Comparison of ENCODE assay signal across 10 mouse cellular contexts in genomic region chr4:41225412-41225811, GRCm38 (mm10). TPM values are rescaled to one million over a fixed set of nuclear protein-coding genes. Genes with fewer than 3 reads are reported as not detected.
DNase-seq lines count a peak whose midpoint lies in the region; ATAC-seq and TF ChIP-seq lines count a peak whose summit lies in the region.
"Had no signal": no experiment of that assay in that cellular context is flagged by ENCODE, and none has a peak within 500 bp of the region (broad histone marks: within the 10 kb centered on the region; RNA-seq: fewer than 3 reads in every experiment).

No protein-coding gene starts in this region.

- no peak for ATAC-seq in kidney, postnatal 0 days (replicated peaks; ENCODE audit: low FRiP score, low read depth)
- ATAC-seq in erythroid progenitor cell, adult 5-6 weeks (replicated peaks; ENCODE audit: low FRiP score, poor library complexity, severe bottlenecking) = peak; percentile 66; the same call in 1 of the 2 replicates

- in situ Hi-C loops in CH12.LX (cut with MboI; ENCODE audit: low pct_ligation_motif_present, low pct_unique_long_range_greater_than_20kb, low sequenced_read_pairs) = no loop called here

- TF ChIP-seq EP300 in CH12.LX (IDR thresholded peaks at IDR 0.05; ENCODE audit: low read length) = no peak

- H3K4me1 ChIP-seq in kidney, postnatal 0 days (replicated peaks; ENCODE audit: insufficient read depth, low read length) = no peaks in the 10 kb centered on the region
- peaks cover 0 to 10% of the 10 kb centered on the region in 2 experiments; a peak in 2 of 4 replicates for H3K4me1 ChIP-seq in CH12.LX (ENCODE audit: control insufficient read depth in 1 of 2, insufficient read depth in 2 of 2)
- H3K4me1 ChIP-seq: neural tube, embryonic 15.5 days had no signal

- peaks cover 68% of the 10 kb centered on the region for H3K36me3 ChIP-seq in kidney, postnatal 0 days (ENCODE audit: insufficient read depth, low read length)
- H3K36me3 ChIP-seq in CH12.LX (replicated peaks in 1 of 2; ENCODE audit: control insufficient read depth in 1 of 2, insufficient read depth in 1 of 2, low read length in 1 of 2) = peaks cover 59 to 99% of the 10 kb centered on the region in 2 experiments

- H3K4me3 ChIP-seq in kidney, postnatal 0 days (replicated peaks; ENCODE audit: low read depth, low read length) = no peak overlapping the region
- no peak overlapping the region for H3K4me3 ChIP-seq in CH12.LX (replicated peaks in 1 of 3; ENCODE audit: low read depth in 2 of 3, low read length in 2 of 3, poor library complexity in 1 of 3)
- H3K4me3 ChIP-seq: neural tube, embryonic 15.5 days had no signal

- dilution Hi-C loops in CH12.LX (cut with MboI; ENCODE audit: extremely low pct_ligation_motif_present, extremely low pct_unique_long_range_greater_than_20kb, low sequenced_read_pairs) = no loop called here

- no peaks in the 10 kb centered on the region; the same call in 1 of the 2 replicates for H3K79me2 ChIP-seq in CH12.LX (replicated peaks; ENCODE audit: control insufficient read depth, extremely low read depth, insufficient read depth, poor library complexity, severe bottlenecking)

- WGBS in kidney, postnatal 0 days = 78% methylated on average over 1 of the region's 1 CpGs

- TF ChIP-seq CTCF in kidney, postnatal 0 days (IDR thresholded peaks at IDR 0.05; ENCODE audit: low read depth) = peak; percentile 62
- peak in 1 of 2 experiments; percentile 52; a peak in 3 of 4 replicates for TF ChIP-seq CTCF in CH12.LX (conservative IDR thresholded peaks at IDR 0.05 in 1 of 2, IDR thresholded peaks at IDR 0.05 in 1 of 2; ENCODE audit: low read depth in 2 of 2, low read length in 2 of 2)

- H3K9ac ChIP-seq in kidney, postnatal 0 days (ENCODE audit: low read depth, low read length) = no peak overlapping the region
- H3K9ac ChIP-seq in CH12.LX (ENCODE audit: insufficient read depth, low read depth) = no peak overlapping the region
- H3K9ac ChIP-seq: neural tube, embryonic 15.5 days had no signal

- DNase-seq in cerebellum, adult 9-10 months = peak; percentile 15
- DNase-seq in cerebellum, adult 8-10 months = no peak
- DNase-seq in kidney, postnatal 0 days (ENCODE audit: low spot score) = peak; percentile 59
- DNase-seq in kidney, adult 18-20 months = no peak
- peak; percentile 17 for DNase-seq in CH12.LX (ENCODE audit: extremely low read depth)
- DNase-seq in urinary bladder, postnatal 10 days (ENCODE audit: low spot score) = no peak
- no peak for DNase-seq in kidney, adult 8-10 months
- DNase-seq: layer of hippocampus, adult 9-11 months had no signal

- no peak overlapping the region for H3K27ac ChIP-seq in kidney, postnatal 0 days
- no peak overlapping the region for H3K27ac ChIP-seq in CH12.LX (ENCODE audit: insufficient read depth, low read depth)
- H3K27ac ChIP-seq: neural tube, embryonic 15.5 days had no signal

- TF ChIP-seq POLR2A in CH12.LX (IDR thresholded peaks at IDR 0.05; ENCODE audit: low read depth, low read length) = no peak

- H3K27me3 ChIP-seq in kidney, postnatal 0 days (ENCODE audit: insufficient read depth, low read length) = no peaks in the 10 kb centered on the region
- H3K27me3 ChIP-seq in CH12.LX (replicated peaks) = no peaks in the 10 kb centered on the region
- H3K27me3 ChIP-seq: neural tube, embryonic 15.5 days had no signal

- TF ChIP-seq RAD21 in CH12.LX (IDR thresholded peaks at IDR 0.05; ENCODE audit: low read depth, low read length) = peak; percentile 25

- no peak overlapping the region for H3K4me2 ChIP-seq in kidney, postnatal 0 days (ENCODE audit: low read length)
- no peak overlapping the region for H3K4me2 ChIP-seq in CH12.LX (ENCODE audit: insufficient read depth, low read depth, poor library complexity, severe bottlenecking)
- H3K4me2 ChIP-seq: neural tube, embryonic 15.5 days had no signal

- H3K9me3 ChIP-seq in kidney, postnatal 0 days (replicated peaks; ENCODE audit: low read length) = no peaks in the 10 kb centered on the region
- H3K9me3 ChIP-seq in CH12.LX (replicated peaks; ENCODE audit: low read length) = no peaks in the 10 kb centered on the region
- H3K9me3 ChIP-seq: neural tube, embryonic 15.5 days had no signal

TF ChIP-seq in CH12.LX, 34 proteins besides CTCF, POLR2A, EP300 and RAD21:
- TF ChIP-seq JUN (IDR thresholded peaks at IDR 0.05; ENCODE audit: insufficient read depth, low read depth, low read length) = no peak
- no peak for TF ChIP-seq CHD1 (IDR thresholded peaks at IDR 0.05; ENCODE audit: low read depth, low read length)
- TF ChIP-seq GABPA (IDR thresholded peaks at IDR 0.05; ENCODE audit: insufficient replicate concordance, low read depth, low read length) = no peak
- no peak for TF ChIP-seq ZKSCAN1 (IDR thresholded peaks at IDR 0.05; ENCODE audit: borderline replicate concordance, low read depth, low read length)

RNA-seq across cellular contexts. Expression of gene Ubap2, which starts 49.5 kb away (rescaled TPM):
- 37.6 and 44.4 TPM in 2 replicates for polyA plus RNA-seq in kidney, postnatal 0 days (2015; fragmentation: Nextera tagmentation; extraction: Ambion mirVana)
- total RNA-seq in CH12.LX (2012; rRNA removed) (17.2 and 17.4 TPM in 2 replicates), CH12.LX (2014; rRNA removed) (5.4 and 5.7 TPM in 2 replicates)
- polyA plus RNA-seq in CH12.LX (2012; ENCODE audit: insufficient read length, low read depth) = 115 and 135 TPM in 2 replicates
- total RNA-seq in erythroid progenitor cell, adult 5-6 weeks (2015; ENCODE audit: low replicate concordance) = 52.3 and 55.8 TPM in 2 replicates
- 33.1 and 42.1 TPM in 2 replicates for total RNA-seq in erythroid progenitor cell, adult 5-6 weeks (2017; ENCODE audit: low replicate concordance)

Comparison
In these comparisons a context has a peak if more than half of its experiments do, and no peak if none do; other contexts are left out.
1. DNase-seq: peak in cerebellum, adult 9-10 months (single experiment), kidney, postnatal 0 days (single experiment) and CH12.LX (single experiment); none in cerebellum, adult 8-10 months (single experiment), kidney, adult 18-20 months (single experiment), urinary bladder, postnatal 10 days (single experiment) and kidney, adult 8-10 months (0 of 2).